Mouse (Mus musculus) kidney, embryonic 15.5 days (tissue): ENCODE data around the gene Slfnl1. TPM values are rescaled to one million over a fixed set of nuclear protein-coding genes. Genes with fewer than 3 reads are reported as not detected.

Experiments used
- polyA plus RNA-seq: library from polyadenylated mRNA; unstranded; fragments of >200 nt; fragmentation: Nextera tagmentation; extraction: Ambion mirVana; gene quantifications from 2 replicates; pipeline ENCODE4 v1.2.1, GENCODE M21; 2015

The Slfnl1 gene
- polyA plus RNA-seq, 1 experiment from 2014 or later: not detected

Other genes starting within 250 kb of the Slfnl1 start
- 0.13 and 0.14 TPM in 2 replicates for gene Foxo6, start 244.9 kb upstream of the Slfnl1 start, polyA plus RNA-seq
- gene Scmh1, start 127.0 kb upstream of the Slfnl1 start, polyA plus RNA-seq: 41.8 and 43.5 TPM in 2 replicates
- gene Ctps, start 38.0 kb downstream of the Slfnl1 start, polyA plus RNA-seq: 83.1 and 84.0 TPM in 2 replicates
- not detected in 2 replicates for gene Gm8439, start 56.5 kb downstream of the Slfnl1 start, polyA plus RNA-seq
- 11.3 and 12.9 TPM in 2 replicates for gene Cited4, start 134.3 kb downstream of the Slfnl1 start, polyA plus RNA-seq
- gene Kcnq4, start 216.4 kb downstream of the Slfnl1 start, polyA plus RNA-seq: 0.89 and 1.4 TPM in 2 replicates